Mouse (Mus musculus): ENCODE data around the gene Epb41l1.

DNA sequence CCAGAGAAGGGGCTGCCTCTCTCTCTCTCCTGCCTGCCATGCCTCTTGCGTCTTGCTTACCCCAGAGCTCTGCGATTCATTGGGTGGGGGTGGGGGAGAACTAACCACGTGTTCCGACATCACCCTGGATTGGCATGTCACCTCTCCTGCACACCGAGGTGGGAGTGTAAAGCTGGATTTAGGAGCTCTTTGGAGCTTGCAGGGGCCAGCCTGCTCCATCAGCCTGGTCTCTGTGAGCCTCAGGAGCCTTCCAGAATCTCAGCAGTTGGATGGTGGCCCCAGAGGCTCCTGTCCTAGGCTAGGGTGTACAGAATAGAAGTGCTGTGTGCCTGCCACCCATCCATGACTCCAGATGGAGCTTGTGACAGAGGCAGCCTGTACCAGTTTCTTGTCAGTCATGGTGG, 56.0 kb downstream of the Epb41l1 start:
- TF ChIP-seq GATA1 (IDR thresholded peaks at IDR 0.05; ENCODE audit: borderline replicate concordance, low read length): no peak
- no peak for TF ChIP-seq FLI1 (IDR thresholded peaks at IDR 0.05; ENCODE audit: low read length)

Data from megakaryocyte, embryonic 14.5 days (primary cell).